Mouse (Mus musculus): ENCODE results near the gene Spryd7. TPM values are rescaled to one million over a fixed set of nuclear protein-coding genes. Genes with fewer than 3 reads are reported as not detected.

The Spryd7 gene
- polyA plus RNA-seq (2017; shearing (Covaris generic)) = 18.9 TPM

GRCm38 (mm10) chr14:61556289-61557147 is at the start of gene Spryd7:
TSS of gene Spryd7 (minus strand) at chr14:61556886.

GRCm38 (mm10) chr14:61597968-61598367 is 41.3 kb upstream of the Spryd7 start, which contains the start of gene Trim13:
TSS of gene Trim13 (plus strand) at chr14:61598247.

Other genes with a start within 250 kb of the Spryd7 start
- 0.24 TPM for gene Arl11, start 247.1 kb downstream of the Spryd7 start, polyA plus RNA-seq (2017; shearing (Covaris generic))
- gene Ebpl, start 196.4 kb downstream of the Spryd7 start, polyA plus RNA-seq (2017; shearing (Covaris generic)) = 5.1 TPM
- gene Kpna3, start 117.0 kb downstream of the Spryd7 start, polyA plus RNA-seq (2017; shearing (Covaris generic)) = 39.3 TPM
- 140 TPM for gene Trim13, start 41.4 kb upstream of the Spryd7 start, polyA plus RNA-seq (2017; shearing (Covaris generic))
- 1.9 TPM for gene Kcnrg, start 50.6 kb upstream of the Spryd7 start, polyA plus RNA-seq (2017; shearing (Covaris generic))